Mouse (Mus musculus) heart, postnatal 14 days (tissue): ENCODE results near the gene Vdr. TPM values are rescaled to one million over a fixed set of nuclear protein-coding genes. Genes with fewer than 3 reads are reported as not detected.
"Not testable (repeated sequence)": the region's sequence is repeated elsewhere in the genome, so short reads cannot be mapped to it uniquely, and the experiment has no call there.

Source experiments
- DNase-seq, 2 experiments: peaks; one replicate each; pipeline ENCODE4 v3.0.0; 2021 to 2022
- intact Hi-C: fragments of 180-260 bp; cut with DNase I; formaldehyde crosslinking; loops from one replicate; pipeline ENCODE4 v1.15.1; 2025
- total RNA-seq, 2 experiments: library from RNA; stranded (reverse); gene quantifications; 2 replicates each; pipeline ENCODE4 v1.2.3; 2021

Vdr gene
- total RNA-seq, 2 experiments from 2014 or later = 1.3 to 1.9 TPM

GRCm38 (mm10) chr15:97890017-97890416 lies 20.4 kb downstream of the Vdr start:
- intact Hi-C loops = no loop called here
- DNase-seq = peak in 1 of 2 experiments; percentile 43

- intact Hi-C loops = no loop called here
- no peak for DNase-seq
These were observed 22.9 kb downstream of the Vdr start for GRCm38 (mm10) chr15:97887541-97888016.

DNA sequence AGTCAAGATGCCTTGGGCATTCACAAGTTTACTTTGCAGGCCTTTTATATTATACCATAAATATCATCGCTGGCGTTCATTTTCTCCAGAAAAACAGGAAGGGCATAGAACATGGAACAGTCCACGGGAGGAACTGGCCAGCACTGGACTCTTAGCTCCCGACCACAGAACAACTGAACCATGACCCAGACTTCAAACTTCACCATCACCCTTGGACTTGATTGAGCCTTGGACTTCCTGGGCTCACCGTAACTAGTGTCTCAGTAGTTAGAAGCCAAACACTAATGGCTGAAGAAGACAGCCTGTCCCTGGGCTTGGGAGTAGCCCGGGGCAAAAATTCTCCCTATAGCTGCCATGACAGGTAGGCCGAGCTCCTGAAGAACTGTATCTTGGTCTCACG lies 29.0 kb downstream of the Vdr start:
- intact Hi-C loops = no loop called here

DNA sequence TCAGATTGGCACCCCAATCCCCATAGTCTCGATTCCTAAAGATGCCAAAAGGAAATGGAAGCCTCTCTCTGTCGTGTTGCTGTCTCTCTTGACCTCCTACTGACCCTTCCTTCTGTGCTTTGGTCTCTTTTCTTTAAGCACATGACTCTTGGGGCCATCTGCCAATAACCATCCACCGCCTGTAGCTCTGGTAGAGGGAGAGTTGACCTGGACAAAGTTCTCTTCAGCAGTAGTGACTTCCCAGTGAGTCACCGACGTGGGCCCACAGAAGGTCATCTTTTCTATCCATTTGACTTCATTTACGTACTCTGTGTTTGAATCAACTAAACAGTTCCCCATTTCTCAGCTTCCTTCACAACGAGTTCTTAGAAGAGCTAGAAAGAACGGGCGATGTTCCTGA lies 30.0 kb downstream of the Vdr start:
- intact Hi-C loops = no loop called here

More for the DNA sequence above, 29.0 kb downstream of the Vdr start:
- DNase-seq = no peak

DNA sequence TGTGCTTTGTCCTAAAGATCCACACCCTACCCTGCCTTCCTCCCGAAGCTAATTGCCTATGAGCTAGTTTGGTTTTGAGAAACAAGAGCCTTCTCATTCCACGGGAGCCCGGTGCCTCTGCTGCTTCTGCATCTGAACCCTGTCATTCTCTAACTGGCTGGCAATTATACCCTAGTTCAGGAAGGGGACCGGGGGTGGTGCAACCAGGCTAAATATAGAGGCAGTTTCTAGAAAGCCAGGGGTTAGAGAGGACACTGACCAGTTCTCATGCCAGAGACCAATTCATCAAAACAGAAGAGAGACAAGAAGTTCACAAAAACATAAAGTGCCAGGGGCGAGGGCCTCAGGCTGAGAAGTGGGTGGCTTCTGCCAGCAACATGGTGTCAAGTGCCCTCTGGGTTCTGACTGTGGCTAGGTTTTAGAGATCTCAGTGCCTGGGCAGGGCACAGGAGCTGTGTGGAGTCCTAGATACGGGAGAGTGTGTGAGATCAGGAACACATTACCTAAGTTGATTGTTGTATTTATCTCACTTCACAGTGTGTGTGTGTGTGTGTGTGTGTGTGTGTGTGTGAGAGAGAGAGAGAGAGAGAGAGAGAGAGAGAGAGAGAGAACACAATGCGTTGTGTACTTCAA lies 31.6 kb downstream of the Vdr start:
- DNase-seq = peak in 1 of 2 experiments; percentile 37
- intact Hi-C loops = no loop called here

More for the DNA sequence above, 30.0 kb downstream of the Vdr start:
- DNase-seq = no peak

- no peak for DNase-seq
- intact Hi-C loops = no loop called here
These were observed 34.6 kb downstream of the Vdr start for GRCm38 (mm10) chr15:97875784-97876183.

- no peak for DNase-seq
- intact Hi-C loops = loop anchor here (5.0 kb wide), 1 partner anchor 79 kb away; no protein-coding TSS in a partner anchor
These were observed 36.7 kb downstream of the Vdr start for GRCm38 (mm10) chr15:97873717-97874116.

- DNase-seq = no peak
- intact Hi-C loops = loop anchor here (5.0 kb wide), 1 partner anchor 80 kb away; no protein-coding TSS in a partner anchor
These were observed 38.3 kb downstream of the Vdr start for GRCm38 (mm10) chr15:97872161-97872560.

- intact Hi-C loops = loop anchor here (5.0 kb wide), 1 partner anchor 81 kb away; no protein-coding TSS in a partner anchor
- no peak for DNase-seq
These were observed 39.1 kb downstream of the Vdr start for GRCm38 (mm10) chr15:97871055-97872030.

DNA sequence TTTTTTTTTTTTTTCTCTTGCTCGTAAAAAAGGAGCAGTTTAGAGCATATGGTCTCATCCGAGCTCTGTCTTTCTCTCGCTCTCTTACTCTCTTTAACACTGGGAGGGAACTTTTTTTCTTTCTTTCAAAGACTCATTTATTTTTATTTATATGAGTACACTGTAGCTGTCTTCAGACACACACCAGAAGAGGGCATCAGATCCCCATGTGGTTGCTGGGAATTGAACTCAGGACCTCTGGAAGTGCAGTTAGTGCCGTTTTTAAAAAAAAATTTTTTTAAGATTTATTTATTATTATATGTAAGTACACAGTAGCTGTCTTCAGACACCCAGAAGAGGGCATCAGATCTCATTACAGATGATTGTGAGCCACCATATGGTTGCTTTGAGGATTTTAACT lies 40.3 kb downstream of the Vdr start:
- DNase-seq = not testable (repeated sequence)
- intact Hi-C loops = loop anchor here (5.0 kb wide), 1 partner anchor 82 kb away; no protein-coding TSS in a partner anchor

DNA sequence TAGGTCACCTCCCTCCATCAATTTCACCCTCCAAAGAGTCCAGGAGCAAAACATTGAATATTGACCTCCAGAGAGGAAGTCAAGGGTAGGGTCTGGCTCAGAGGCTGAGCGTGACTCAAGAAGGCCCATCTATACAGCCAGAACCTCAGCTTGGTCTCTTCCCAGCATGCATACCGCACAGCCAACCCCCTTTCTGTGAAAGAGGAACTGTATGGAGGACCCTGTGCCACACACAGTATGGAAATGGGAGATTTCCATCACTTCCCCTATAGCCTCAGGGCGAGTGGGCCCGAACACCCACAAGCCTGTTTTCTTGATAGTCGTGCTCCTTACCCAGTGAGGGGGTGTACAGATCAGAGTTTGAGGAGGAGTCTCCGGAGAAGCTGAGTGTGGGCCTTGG lies 41.4 kb downstream of the Vdr start:
- no peak for DNase-seq
- intact Hi-C loops = no loop called here

DNA sequence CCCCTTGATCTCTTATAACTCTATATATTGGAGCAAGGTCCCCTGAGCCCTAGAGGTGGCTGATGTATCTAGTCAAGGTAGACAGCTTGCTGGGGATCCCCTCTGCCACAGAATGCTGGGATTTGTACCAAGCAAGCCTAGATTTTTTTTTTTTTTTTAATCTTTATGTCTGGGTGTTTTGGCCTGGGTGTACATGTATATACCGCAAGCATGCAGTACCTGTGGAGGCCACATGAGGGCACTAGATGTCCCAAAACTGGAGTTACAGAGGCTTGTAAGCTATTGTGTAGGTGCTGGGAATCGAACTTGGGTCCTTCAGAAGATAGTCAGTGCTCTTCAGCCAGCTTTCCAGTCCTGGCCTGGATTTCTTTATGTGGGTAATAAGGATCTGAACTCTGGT lies 44.4 kb downstream of the Vdr start:
- no peak for DNase-seq
- intact Hi-C loops = no loop called here

DNA sequence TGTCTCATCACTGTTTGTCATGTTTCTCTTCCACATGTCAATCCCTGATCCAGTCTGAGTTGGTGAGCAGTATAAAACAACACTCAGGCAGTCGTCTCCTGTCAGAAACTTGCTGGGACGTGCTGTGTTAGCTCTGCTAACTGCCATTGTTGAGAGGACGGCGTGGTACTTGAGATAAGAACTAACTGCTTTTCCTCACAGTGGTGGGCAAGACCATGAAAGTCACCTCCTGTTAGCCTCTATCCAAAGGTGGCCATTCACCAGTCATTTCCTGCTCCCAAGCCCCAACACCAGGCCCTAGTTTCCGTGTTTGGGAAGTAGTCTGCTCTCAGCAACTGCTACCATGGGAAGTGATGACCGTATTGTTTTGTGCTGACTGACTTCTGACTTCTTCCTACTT lies 45.3 kb downstream of the Vdr start:
- no peak for DNase-seq
- intact Hi-C loops = no loop called here

DNA sequence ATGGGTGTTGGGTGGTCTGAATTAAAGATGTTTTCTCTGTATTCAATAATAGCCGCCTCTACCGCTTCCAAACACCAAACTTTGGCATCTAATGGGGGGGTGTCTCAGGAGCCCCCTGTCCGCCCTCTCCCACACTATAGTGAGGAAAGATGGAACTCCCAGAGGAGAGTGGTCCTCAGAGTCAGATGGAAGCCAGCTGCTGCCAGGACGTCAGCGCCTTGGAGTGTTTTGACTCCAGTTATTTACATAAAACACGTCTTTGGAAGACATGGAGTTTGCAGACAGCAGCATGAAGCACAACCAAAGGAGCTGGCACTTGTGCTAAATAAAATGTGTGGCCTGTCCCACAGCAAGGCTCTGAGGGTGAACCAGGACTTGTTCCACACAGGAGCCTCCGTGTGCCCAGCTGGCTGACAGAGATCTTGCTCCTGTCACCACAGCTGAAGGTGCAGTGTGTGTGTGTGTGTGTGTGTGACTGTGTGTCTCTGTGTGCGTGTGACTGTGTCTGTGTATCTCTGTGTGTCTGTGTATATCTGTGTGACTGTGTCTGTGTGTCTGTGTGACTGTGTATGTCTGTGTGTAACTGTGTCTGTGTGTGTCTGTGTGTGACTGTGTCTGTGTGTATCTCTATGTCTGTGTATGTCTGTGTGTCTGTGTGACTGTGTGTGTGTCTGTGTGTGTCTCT lies 45.9 kb downstream of the Vdr start:
- intact Hi-C loops = no loop called here
- DNase-seq = no peak

GRCm38 (mm10) chr15:97863494-97863881 lies 46.9 kb downstream of the Vdr start:
- DNase-seq = no peak
- intact Hi-C loops = no loop called here

DNA sequence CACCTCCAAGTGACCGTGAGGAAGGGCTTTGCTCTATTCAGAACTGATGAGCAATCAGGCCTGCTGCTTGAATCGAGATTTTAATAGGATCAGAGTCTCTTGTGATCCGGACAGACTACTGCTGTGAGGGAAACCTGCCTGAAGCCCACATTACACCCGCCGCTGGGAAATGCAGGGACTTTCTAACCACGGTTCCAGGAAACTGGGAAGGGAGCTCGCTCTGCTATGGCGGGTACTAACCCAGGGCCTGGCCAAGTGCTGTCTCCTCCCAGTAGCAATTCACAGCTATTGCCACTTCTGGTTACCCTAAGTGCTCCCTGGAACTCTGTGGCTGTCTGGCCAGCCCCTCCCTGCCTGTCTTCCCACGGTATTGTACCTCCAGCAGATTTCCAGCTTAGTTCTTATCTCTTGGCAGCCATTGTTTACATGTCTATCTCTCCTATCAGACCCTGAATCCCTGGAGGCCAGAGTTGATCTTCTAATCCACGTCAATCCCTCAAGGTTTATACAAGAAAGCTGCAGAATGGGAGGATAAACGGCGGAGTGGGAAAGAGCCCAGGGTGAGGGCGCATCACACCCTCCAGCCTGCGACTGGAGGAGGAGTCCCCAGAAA lies 47.4 kb downstream of the Vdr start:
- intact Hi-C loops = no loop called here
- DNase-seq = no peak

DNA sequence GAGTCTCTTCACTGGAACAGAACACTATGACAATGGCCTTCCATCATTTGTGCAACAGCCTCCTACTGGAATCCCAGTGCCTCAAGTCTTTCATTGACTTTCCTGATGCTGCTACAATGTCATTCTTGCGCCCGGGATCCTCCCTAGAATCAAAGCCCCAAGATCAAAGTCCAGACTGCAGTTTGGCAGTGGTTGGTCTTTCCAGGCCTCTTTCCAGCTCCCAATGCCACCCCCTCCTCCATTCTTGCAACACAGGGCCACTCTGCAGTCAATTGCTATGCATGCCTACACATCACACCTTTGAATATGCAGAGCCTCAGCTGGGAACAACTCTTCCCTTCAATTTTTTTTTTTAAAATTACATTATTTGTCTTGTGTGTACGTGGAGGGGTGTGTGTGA lies 50.1 kb downstream of the Vdr start:
- intact Hi-C loops = no loop called here
- no peak for DNase-seq

- intact Hi-C loops = no loop called here
- DNase-seq = no peak
These were observed 52.0 kb downstream of the Vdr start for GRCm38 (mm10) chr15:97858431-97858830.

DNA sequence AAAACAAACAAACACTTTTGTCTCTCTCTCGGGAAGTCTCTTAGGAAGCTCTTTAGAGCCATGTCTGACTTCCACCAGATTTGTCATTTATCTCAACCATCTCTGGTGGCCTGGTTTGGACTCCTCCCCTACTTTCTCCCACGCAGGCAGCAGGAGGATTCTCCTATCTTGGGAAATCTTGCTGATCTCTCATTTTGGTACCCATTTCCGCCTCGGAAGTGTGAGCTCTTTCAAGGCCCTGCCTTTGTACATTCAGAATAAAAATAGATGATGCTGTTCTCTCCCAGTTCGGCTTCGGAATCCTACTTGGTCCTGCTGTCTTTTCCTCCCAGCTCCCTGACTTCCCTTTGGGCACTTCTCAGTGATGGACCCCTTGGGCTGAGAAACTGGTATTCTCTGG lies 55.9 kb downstream of the Vdr start:
- DNase-seq = no peak
- intact Hi-C loops = loop anchor here (2.0 kb wide), 1 partner anchor 98 kb away; no protein-coding TSS in a partner anchor

GRCm38 (mm10) chr15:97854059-97854458 lies 56.4 kb downstream of the Vdr start:
- no peak for DNase-seq

More at GRCm38 (mm10) chr15:97854059-97854458, 56.4 kb downstream of the Vdr start:
- intact Hi-C loops = loop anchor here (2.0 kb wide), 1 partner anchor 99 kb away; no protein-coding TSS in a partner anchor
